Mouse (Mus musculus) retina, postnatal 1 day (tissue): Measurements from ENCODE around the gene St6galnac4.

Experiments used
- DNase-seq: peaks from one replicate; pipeline ENCODE4 v3.0.0-alpha.2; 2012

St6galnac4 gene

DNA sequence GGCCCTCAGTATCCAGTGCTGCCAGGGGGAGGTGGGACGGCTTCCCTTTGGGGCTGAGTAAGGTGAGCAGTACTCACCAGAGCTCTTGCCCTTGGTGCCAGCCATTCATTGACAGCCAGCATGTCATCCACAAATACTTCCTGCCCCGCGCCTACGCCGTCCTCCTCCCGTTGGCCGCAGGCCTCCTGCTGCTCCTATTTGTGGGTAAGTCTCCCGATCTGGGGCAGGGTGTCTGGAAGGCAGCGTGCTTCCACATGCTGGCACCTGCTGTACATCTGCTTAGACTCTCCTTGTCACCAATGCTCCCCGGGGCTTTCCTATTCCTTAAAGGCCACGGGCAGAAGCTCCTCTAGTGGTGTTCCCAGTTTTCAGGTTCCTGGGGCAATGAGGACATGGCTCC is 14.7 kb upstream of the St6galnac4 start:
- no peak for DNase-seq

DNA sequence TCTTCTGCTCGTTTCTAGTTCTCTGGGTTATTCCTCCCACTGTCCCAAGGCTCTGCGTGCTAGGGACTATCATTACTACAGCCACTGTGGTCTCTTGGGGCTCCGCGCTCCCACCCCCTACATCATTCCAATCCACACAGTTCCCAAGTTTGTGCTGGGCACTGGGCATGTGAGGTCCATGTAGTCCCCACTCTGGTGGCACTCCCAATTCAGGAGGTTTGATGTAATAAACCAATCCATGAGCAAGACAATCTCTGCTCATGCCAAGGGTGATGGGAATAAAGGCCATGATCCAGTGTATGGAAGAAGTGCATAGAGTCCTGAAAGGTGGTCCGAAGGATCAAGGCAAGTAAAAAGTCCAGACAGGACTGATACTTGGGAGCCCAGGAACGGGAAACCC is 12.4 kb upstream of the St6galnac4 start, which contains the start of gene Pip5kl1:
Gene Pip5kl1, plus strand, starts transcription at position 301 of the 400 bp plus-strand sequence.
- no peak for DNase-seq

DNA sequence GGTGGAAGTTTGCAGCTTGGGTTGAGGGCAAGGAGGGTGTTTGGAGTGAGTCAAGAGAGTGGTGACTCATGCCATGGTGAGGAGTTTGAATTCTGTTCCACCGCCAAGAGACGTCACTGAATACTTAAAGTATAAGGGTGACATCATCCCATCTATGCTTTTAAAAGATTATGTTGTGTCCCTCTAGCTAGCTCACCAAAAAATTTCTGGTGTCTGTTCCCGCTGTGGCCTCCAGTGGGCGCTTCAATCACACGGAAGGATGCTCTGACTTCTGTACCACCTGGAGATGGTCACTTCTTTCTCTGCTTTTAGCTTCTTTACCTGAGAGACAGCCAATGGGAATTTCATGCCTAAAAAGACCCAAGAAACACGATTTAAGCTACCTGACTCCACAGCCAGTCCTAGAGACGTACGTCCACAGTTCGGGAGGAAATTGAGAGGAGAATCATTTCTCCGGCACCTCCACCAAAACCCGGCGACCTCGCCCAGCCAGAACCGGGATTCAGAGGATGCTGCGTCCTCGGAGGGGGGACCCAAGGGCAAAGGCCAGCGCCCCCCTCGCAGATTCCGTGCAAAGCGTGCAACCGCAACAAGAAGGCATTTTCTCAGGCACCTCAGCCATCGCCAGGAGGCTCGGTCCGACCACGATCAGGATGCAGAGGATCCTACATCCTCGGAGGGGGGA is 11.9 kb upstream of the St6galnac4 start:
- peak; percentile 71 for DNase-seq

DNA sequence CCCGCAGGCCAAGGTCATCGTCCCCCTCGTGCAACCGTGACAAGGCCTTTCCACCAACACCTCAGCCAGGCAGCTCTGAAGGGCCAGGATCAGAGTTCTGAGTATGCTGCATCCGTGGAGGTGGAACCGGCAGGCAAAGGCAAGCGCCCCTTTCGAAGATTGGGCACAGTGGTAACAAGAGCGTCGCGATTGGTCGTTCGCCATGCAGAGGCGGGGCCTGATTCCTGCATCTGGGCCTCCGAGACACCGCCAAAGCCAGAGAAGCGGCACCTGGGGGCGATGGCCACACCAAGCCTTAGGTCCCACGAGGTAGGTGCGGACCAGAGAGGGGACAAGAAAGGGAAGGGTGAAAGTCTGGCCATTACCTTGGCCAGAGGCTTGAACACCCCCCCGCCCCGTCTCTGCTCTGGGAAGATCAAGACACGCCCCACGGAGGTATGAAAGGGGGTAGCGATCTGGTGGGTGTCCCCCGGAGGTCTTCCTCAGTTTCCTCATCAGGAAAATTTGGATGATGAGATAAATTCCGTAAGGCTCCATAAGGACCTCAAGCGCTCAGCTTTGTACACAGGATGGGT is 11.2 kb upstream of the St6galnac4 start, which contains the start of gene 9430097D07Rik:
Gene 9430097D07Rik, minus strand, starts transcription at position 99 of the 575 bp plus-strand sequence.
- DNase-seq, result peak; percentile 80

DNA sequence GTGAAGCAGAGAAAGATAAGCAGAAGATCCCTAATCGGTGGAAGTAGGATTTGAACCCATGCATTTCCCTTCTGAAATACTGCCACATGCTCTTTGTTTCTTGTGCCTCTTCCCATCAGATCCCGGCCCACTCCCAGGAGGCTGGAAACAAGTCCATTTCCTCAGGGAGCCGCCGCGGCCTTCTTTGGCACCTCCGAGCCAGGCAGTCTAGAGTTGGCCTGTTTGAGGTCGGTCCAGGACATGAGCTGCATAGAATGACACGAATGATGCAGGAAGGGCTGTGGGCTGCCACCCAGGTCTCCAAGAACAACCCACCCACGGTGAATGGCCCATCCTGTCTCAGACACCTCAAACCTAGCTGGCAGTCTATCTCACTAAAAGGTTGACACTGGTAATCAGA is 10.4 kb upstream of the St6galnac4 start:
- DNase-seq, result no peak

DNA sequence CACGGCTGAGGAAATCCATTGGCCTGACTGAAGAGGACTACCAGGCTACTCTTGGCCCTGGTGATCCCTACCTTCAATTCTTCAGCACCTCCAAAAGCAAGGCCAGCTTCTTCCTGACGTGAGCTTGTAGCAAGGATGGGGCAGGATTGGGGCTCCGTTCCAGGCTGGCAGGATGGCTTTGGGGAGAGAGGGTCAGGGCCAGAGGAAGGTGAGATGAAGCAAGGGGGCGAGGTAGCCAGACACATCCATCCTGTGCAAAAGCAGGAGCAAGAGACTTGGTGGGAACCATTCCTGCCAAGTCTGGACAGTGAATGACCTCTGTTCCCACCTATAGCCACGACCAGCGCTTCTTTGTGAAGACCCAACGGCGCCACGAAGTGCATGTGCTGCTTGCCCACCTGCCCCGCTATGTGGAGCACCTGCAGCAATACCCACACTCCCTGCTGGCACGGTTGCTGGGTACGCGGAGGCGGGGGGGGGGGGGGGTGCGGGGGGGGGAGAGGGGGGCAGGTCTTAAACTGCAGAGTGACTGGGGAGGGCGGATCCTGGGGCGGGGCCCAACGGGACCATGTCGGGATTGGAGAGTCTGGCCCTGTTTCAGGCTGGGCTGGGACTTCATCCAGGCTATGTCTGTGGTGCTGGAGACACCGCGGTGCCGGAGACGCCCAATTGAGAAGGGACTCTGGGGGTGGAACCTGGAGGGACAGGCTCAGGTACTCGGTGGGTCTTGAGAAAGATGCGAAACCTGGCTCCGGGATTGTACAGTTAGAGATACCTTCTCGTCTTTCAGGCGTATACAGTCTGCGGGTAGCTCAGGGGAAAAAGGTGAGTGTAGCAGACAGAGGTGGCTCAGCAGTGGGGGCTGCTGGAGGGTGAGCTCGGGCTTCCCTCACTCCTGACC is 8.5 kb upstream of the St6galnac4 start:
- no peak for DNase-seq

DNA sequence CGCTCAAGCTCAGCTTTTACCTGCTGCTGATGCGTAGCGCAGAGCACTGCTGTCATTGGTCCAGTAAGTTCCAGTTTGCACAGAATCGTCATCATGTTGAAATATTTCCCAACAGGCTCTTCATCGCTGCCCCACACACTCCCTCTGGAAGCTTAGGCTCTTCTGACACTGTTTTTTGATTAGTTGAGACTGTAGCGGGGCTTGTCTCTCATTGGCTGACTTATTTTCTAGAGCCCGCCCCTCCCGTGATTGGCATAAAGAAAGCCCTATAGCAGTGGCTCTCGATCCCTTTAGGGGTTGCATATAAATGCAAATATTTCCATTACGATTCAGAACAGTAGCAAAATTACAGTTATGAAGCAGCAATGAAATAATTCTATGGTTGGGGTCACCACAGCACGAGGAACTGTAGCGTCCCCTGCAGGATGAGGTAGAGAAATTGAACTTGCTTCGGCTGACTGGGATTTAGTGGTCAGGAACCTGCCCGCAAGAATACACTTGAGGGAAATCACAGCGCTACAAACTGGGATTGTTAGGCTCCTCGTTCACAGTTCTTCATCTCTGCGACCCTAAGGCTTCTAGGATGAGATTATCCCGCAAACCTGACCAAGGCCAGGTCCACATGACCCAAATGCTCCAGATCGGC is 5.3 kb upstream of the St6galnac4 start:
- DNase-seq, result peak; percentile 78

DNA sequence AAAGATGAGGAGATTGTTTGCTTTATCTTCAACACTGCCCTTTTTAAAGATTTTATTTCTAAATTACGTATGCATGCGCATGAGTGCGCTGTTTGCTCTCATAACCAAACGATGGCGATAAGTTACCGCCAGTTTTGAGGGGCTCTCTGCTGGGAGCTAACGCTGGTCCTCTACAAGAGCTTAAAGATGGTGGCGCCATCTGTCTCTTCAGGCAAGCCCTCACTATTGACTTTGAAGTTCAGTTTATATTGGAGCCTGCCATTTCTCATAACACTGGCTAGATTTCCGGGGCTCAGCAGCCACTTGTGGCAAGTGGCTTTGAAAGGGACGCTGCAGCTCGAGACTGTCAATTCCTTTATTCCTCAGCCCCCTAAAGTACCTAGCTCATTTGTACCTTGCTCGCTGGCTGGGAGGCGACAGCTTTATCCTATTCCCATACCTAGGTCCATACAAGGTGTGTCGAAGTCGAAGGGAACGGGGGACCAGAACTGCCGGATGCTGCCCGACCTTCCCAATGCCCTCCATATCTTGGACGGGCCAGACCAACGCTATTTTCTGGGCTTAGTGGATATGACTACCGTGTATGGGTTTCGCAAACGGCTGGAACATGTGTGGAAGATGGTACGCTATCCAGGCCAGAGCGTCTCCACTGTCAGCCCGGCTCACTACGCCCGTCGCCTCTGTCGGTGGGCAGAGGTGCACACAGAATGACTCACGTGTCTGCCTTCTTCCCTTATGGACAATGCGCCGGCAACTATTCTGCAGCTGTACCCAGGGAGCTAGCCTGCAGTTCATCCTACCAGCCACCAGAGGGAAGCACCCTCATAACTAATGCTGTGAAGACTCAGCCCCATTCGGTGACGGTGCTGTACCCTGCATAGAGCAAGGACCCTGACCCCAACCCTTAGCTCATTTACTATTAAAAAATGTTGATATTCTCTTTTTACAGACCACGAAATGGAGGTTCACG is 3.8 kb upstream of the St6galnac4 start:
- DNase-seq, result peak; percentile 92

DNA sequence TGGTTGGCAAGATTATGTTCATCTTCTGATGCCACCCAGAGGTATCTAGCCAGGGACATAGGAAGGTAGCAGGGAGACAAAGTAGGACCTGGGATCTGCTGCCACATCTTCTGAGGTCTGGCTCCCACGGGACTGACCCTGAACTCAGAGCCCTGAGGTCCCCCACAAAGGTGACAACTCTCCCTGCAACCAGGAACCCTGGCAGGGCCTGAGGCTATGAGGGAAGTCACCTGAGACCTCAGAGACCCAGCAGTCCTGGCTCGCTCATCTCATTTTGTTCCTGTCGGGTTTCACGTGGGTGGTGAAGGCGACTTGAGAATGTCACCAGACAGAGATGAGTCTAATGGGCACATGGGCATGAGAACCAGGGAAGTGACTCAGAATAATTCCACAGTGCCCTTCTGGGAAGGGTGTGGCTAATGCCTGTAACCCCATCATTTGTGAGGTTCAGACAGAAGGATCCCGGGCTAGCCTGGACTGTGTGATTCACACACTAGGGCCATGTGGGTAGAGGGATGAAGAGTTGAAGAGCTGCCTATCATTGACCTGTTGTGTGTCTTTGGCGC is 1.7 kb upstream of the St6galnac4 start:
- no peak for DNase-seq

DNA sequence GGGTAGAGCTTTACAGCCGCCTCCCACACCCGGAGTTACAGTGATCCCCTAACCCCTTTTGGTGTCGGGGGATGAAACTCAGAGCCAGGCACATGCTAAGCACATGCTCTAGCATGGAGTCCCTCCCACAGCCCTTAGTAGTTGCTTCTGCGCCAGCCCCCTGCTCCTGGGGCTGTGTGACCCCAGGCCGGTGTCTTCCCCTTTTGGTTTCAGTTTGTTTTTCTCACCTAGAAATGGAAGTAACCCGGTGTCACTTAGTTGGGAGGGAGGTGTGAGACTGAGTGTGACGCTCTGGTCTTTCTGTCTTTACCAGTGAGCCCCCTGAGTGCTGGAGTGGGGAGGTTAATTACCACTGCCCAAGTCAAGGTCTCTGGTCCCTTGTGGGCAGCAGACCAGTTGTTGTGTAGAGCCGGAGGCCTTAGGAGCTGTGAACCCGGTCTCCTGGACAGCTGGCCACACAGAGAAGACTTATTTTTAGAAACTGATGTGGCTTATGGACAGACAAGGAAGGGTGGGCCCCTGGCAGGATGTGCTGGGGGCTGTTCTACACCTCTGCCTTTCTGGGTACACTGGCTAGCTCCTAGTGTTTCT is 931 bp downstream of the St6galnac4 start:
- no peak for DNase-seq

DNA sequence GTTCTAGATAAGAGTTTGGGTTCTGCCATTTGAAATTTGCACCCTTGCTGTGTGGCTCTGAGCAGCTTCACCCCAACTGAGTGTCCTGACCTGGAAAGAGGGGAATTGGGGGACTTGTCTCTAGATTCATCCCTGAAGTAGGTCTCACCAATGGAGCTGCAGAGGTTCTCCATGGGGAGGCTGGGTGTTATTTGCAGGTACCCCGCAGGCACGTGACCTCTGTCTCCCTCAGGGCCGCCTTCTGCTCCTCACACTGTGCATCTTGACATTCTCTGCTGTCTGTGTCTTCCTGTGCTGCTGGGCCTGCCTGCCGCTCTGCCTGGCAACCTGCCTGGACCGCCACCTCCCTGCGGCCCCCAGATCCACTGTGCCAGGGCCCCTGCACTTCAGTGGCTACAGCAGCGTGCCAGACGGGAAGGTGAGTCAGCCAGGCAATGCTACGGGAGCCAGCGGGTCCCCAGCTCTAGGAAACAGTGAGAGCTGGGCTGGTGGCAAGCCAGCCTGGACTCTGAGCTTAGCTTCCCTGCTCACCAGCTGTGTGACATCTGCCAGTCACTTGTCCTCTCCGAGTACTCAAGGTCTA is 2.4 kb downstream of the St6galnac4 start:
- no peak for DNase-seq

DNA sequence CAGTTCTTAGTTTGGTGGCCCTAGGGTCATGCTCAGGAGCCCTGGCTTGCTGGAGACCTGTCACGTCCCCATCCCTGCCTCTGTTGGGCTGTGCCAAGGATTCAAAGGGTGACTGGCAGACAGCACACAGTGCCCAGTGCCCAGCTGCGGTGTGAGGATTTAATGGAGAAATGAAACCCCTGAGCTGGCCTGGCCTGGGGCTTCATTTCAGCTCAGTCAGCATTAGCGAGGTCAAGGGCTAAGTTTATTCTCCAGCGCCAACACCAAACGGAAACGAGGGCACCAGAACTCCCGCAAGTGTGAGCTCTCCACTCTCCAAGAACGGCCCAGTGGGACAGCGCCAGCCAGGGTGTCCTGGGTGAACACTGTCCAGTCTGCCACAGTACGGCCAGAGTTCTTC is 3.3 kb downstream of the St6galnac4 start:
- no peak for DNase-seq

DNA sequence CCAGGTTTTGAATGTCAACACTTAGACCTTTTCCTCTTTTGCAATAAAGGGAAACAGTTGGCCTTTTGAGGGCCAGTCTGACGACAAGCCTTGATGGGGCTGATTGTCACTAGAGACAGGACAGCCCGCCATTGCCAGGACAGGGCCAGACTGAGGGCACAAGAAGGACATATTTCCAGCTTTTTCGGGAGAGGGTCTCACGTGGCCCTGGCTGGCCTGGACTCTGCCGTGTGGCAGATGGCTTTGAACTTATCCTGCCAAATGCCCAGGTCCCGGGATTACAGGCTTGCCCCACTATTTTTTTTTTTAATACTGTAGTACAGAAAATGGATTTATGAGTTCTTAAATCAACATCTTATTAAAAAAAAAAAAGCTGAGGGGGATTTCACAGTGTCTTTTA is 4.4 kb downstream of the St6galnac4 start:
- DNase-seq, result no peak

DNA sequence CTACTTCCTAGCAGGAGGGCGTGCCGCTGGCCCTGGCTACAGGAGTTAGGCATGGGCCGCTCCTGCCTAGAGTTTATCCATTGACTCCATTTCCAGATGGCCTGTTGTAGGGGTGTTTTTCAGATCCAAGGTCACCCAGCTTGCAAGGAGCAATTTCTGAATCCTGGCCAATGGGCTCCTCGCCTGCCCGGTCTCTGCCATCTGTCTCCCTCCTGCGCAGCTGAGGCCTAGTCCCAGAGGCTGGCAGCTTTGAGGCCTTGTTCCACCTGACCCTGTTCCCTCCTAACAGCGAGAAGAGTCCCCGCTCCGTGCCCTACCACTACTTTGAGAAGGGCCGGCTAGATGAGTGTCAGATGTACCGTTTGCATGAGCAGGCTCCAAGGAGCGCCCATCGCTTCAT is 9.8 kb downstream of the St6galnac4 start:
- no peak for DNase-seq

DNA sequence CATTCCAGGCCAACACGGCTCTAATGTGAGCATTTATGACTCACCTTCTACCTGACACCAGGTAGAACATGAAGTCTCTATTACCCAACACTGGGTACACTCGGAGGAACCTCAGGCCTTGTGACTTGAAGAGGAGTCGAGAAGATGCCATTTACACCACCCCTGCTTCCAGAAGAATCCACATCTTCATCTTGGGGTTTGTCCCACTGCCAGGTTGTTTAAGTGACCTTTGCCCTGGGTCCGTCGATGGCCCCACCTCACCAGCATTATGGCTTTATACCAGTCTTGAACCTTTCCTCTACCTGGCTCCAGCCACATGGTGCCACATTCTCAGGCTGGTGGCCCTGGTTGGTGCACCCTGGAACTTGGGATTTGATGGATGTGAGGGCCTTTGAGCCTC is 10.4 kb downstream of the St6galnac4 start:
- DNase-seq, result no peak

DNA sequence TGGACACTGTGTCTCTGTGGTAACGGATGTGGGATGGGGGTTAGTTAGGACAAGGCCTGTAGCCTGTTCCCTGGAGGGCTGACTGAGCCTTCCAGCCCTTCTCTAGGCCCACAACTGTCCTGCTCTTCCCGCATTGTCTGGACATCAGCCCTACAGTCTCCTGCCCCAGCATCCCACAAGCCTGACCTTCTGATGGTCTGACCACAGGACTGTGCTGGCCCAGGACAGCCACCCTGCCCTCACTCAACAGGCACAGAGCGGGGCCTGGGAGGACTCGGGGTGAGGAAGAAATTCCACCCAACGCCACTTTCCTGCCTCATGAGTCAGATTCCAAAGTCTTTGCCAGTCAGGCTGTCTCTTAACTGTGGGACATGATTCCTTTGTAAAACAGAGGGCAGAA is 10.8 kb downstream of the St6galnac4 start:
- DNase-seq, result no peak

DNA sequence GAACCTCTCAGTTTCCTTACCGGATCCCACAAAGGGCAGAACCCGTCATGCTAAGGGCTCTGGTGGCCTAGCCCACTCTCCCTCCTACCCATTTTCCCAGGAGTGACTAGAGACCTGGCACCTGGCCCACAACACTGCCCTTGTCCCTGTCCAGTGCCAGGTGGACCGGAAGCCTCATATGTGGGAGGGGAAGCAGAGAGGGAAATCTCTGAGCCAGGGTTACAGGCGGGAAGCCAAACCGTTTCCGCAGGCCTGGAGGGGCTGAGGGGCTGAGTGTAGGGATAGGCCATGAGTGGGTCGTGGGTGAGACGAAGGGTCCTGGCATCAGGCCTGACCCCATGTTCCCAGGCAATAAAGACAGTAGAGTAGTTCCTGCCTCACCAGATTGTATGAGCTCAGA is 11.6 kb downstream of the St6galnac4 start:
- DNase-seq, result no peak

DNA sequence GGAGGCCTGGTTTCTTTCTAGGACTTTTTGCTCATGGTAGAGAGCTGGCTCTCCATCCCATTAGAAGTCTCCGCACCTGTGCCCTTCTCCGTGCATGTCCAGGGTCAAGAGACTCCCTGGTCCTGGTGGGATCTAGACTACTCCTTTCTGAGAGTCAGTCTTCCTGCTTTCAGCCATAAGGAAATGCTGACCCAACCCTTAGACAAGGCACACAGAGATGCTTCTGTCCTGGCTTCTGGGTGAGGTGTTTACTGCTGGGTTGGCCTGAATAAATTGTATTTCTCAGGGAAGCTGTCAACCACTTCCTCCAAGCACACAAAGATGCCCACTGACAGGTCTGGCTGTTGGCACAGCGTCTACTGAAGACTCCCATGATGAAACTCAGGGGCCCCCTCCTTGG is 12.5 kb downstream of the St6galnac4 start, which contains the start of gene St6galnac6:
Gene St6galnac6, plus strand, starts transcription at position 301 of the 400 bp plus-strand sequence.
- DNase-seq, result no peak

DNA sequence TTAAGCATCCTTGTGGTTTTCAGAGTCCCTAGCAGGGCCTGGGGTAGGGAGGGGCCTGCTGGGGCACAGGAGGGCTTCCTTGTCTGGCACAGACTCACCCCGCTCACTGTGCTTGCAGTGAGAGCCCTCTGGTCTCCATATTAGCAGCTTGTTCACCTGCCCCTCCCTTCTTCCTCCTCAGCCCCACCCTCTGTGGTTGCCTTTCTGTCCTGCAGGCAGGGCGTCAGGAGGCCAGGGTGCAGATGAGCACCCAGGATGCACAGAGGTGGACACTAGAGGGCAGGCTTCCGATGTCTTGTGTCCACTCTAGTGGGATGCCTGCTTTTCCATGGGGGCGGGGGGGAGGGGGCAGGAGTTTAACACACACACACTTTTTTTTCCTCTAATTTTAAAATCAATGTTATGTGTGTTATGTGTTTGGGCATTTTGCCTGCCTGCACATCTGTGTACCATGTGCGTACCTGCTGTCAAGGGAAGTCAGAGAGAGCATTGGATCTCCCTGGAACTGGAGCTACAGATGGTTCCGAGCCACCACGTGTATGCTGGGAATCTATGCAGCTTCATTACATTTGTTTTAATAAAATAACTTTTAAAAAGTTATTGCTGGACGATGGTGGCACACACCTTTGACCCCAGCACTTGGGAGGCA is 14.6 kb downstream of the St6galnac4 start:
- DNase-seq, result peak; percentile 74

DNA sequence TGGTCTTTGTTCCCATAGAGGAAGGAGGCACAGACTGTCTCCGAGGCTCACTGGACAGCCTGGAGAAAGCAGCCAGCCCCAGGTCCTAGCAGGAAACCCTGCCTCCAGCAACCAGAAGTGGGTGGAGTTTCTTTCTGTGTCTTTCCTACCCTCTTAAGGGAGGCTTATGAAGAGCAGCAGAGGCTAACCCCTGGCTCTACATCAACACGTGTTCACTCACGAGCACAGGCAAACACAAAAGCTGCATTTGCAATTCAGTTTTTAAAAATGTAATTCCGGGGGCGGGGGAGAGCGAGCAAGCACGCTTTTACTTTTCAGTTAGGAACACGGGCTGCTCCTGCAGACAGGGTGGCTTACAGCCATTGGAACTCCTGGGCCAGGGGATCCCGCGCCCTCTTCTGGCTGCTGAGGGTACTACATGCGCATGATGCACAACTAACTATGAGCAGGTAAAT is 15.7 kb downstream of the St6galnac4 start:
- DNase-seq, result peak; percentile 82
